9 mouse cellular contexts compared by ENCODE assay signal in the genomic region with DNA sequence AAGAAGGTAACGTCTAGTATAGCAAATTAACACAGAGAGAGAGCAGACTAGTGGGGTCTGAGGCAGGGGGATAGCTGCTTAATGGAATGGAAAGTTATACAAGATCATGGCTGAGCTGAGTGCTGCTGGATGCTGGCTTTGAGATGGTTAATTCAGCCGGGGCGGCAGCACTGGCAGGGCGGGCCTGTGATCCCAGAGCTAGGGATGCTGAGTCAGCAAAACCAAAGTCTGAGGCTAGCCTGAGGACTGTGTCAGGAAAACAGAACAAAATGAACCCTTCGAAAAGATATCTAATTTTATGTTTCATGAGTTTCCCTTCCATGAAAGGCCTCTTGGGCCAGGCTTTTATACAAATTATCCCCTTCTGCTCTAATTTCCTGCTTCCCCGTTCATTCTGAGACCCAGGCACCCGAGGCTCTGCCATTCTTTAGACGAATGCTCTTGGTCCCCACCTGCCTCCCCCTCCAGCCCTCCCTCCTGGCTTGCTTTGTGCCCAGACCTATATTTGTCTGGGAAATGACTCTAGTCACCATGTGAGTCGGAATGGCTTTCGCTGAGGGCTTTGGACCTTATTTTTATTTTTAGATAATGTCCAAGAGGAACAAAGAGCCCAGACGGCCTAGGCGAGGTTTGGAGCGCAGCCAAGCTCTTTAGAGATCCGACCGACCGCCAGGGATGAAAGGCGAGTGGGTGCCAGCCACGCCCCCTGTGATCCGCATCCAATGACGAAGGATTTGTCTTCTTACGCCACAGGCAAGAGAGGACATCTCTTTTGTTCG.
DNase-seq lines count a peak whose midpoint lies in the region; ATAC-seq and TF ChIP-seq lines count a peak whose summit lies in the region.
"Had no signal": no experiment of that assay in that cellular context is flagged by ENCODE, and none has a peak within 500 bp of the region (broad histone marks: within the 10 kb centered on the region; RNA-seq: fewer than 3 reads in every experiment).

No protein-coding gene starts in this region.

- peaks cover 2% of the 10 kb centered on the region; the same call in 1 of the 2 replicates for H3K9me3 ChIP-seq in ES-E14 (ENCODE audit: control insufficient read depth, insufficient read depth, low read depth, low read length)
- H3K9me3 ChIP-seq in forebrain, embryonic 12.5 days: peaks cover 7% of the 10 kb centered on the region; the same call in 1 of the 2 replicates
- no peaks in the 10 kb centered on the region for H3K9me3 ChIP-seq in hindbrain, embryonic 13.5 days
- H3K9me3 ChIP-seq in midbrain, embryonic 10.5 days (replicated peaks): peaks cover 5% of the 10 kb centered on the region; the same call in 1 of the 2 replicates

- peak overlapping the region; percentile 34 for H3K4me2 ChIP-seq in forebrain, embryonic 12.5 days
- H3K4me2 ChIP-seq in hindbrain, embryonic 13.5 days: peak overlapping the region; percentile 35; the same call in 1 of the 2 replicates

- ATAC-seq in forebrain, embryonic 12.5 days (ENCODE audit: low FRiP score): peak; percentile 69
- ATAC-seq in hindbrain, embryonic 13.5 days (ENCODE audit: low FRiP score): peak; percentile 62

- no peak overlapping the region for H3K9ac ChIP-seq in ES-E14 (ENCODE audit: insufficient read depth, low read depth, low read length, poor library complexity, severe bottlenecking)
- no peak overlapping the region; the same call in 1 of the 2 replicates for H3K9ac ChIP-seq in forebrain, embryonic 12.5 days
- no peak overlapping the region for H3K9ac ChIP-seq in hindbrain, embryonic 13.5 days

- H3K27ac ChIP-seq in ES-E14 (ENCODE audit: insufficient read depth, low read depth, low read length, poor library complexity, severe bottlenecking): no peak overlapping the region
- H3K27ac ChIP-seq in forebrain, embryonic 12.5 days: peak overlapping the region; percentile 91
- H3K27ac ChIP-seq in hindbrain, embryonic 13.5 days: peak overlapping the region; percentile 86
- H3K27ac ChIP-seq in midbrain, embryonic 10.5 days (replicated peaks): peak overlapping the region; percentile 74

- DNase-seq in cerebellum, postnatal 14 days: peak; percentile 56 to 78
- no peak for DNase-seq in cerebellum, adult 8-10 months
- DNase-seq in ES-E14 (ENCODE audit: low read depth, low spot score): no peak
- DNase-seq in midbrain, embryonic 10.5 days (ENCODE audit: low spot score): peak; percentile 50
- no peak for DNase-seq in thymus, postnatal 10 days (ENCODE audit: low spot score in 2 of 2)
- DNase-seq in B cell, adult 2 months: no peak

- H3K27me3 ChIP-seq in forebrain, embryonic 12.5 days: peaks cover 7% of the 10 kb centered on the region; the same call in 1 of the 2 replicates
- H3K27me3 ChIP-seq in hindbrain, embryonic 13.5 days: peaks cover 6% of the 10 kb centered on the region; the same call in 1 of the 2 replicates
- H3K27me3 ChIP-seq in midbrain, embryonic 10.5 days (ENCODE audit: low read depth, poor library complexity, severe bottlenecking): peaks cover 11% of the 10 kb centered on the region; the same call in 1 of the 2 replicates

- no peak overlapping the region for H3K4me3 ChIP-seq in ES-E14 (ENCODE audit: insufficient read depth in 1 of 2, low read depth in 1 of 2, low read length in 2 of 2, poor library complexity in 1 of 2, severe bottlenecking in 1 of 2)
- no peak overlapping the region for H3K4me3 ChIP-seq in forebrain, embryonic 12.5 days (replicated peaks)
- H3K4me3 ChIP-seq in hindbrain, embryonic 13.5 days: no peak overlapping the region
- H3K4me3 ChIP-seq in midbrain, embryonic 10.5 days: 0 out of 2 replicates have a peak overlapping the region, but pooled peaks have one; percentile 11
- H3K4me3 ChIP-seq: megakaryocyte, embryonic 14.5 days had no signal

- 20% methylated on average over 22 of the region's 22 CpGs for WGBS in forebrain, embryonic 12.5 days
- WGBS in hindbrain, embryonic 13.5 days: 12% methylated on average over 22 of the region's 22 CpGs
- WGBS in midbrain, embryonic 10.5 days: 42% methylated on average over 22 of the region's 22 CpGs

- H3K4me1 ChIP-seq in ES-E14 (ENCODE audit: control insufficient read depth in 2 of 2, insufficient read depth in 2 of 2, low read length in 2 of 2, poor library complexity in 1 of 2): peaks cover 0 to 4% of the 10 kb centered on the region in 2 experiments; a peak in 1 of 4 replicates
- peaks cover 22% of the 10 kb centered on the region for H3K4me1 ChIP-seq in forebrain, embryonic 12.5 days
- peaks cover 28% of the 10 kb centered on the region for H3K4me1 ChIP-seq in hindbrain, embryonic 13.5 days (replicated peaks)
- peaks cover 17% of the 10 kb centered on the region for H3K4me1 ChIP-seq in midbrain, embryonic 10.5 days
- H3K4me1 ChIP-seq: megakaryocyte, embryonic 14.5 days had no signal

- no peaks in the 10 kb centered on the region for H3K36me3 ChIP-seq in ES-E14 (ENCODE audit: control insufficient read depth, insufficient read depth, low read length, poor library complexity, severe bottlenecking)
- H3K36me3 ChIP-seq in forebrain, embryonic 12.5 days (replicated peaks): no peaks in the 10 kb centered on the region
- no peaks in the 10 kb centered on the region for H3K36me3 ChIP-seq in hindbrain, embryonic 13.5 days
- no peaks in the 10 kb centered on the region for H3K36me3 ChIP-seq in midbrain, embryonic 10.5 days

- in situ Hi-C loops in ES-E14 (cut with MboI; ENCODE audit: low sequenced_read_pairs in 2 of 2, unreplicated experiment in 2 of 2): no loop called here

TF ChIP-seq in ES-E14, 5 proteins besides CTCF, POLR2A, EP300 and RAD21:
- no peak for TF ChIP-seq CHD2 (IDR thresholded peaks at IDR 0.05; ENCODE audit: low read depth, low read length)
- peak; percentile 99 for TF ChIP-seq MAFK (IDR thresholded peaks at IDR 0.05; ENCODE audit: insufficient read depth, low read depth, low read length)
TF ChIP-seq in ES-E14: peak in this region for 1.

Comparison
In these comparisons a context has a peak if more than half of its experiments do, and no peak if none do; other contexts are left out.
1. DNase-seq: peak in cerebellum, postnatal 14 days (2 of 2) and midbrain, embryonic 10.5 days (single experiment); none in cerebellum, adult 8-10 months (single experiment), ES-E14 (single experiment), thymus, postnatal 10 days (0 of 2) and B cell, adult 2 months (0 of 2).